ENCODE assay signal across 8 mouse cellular contexts in the genomic region with DNA sequence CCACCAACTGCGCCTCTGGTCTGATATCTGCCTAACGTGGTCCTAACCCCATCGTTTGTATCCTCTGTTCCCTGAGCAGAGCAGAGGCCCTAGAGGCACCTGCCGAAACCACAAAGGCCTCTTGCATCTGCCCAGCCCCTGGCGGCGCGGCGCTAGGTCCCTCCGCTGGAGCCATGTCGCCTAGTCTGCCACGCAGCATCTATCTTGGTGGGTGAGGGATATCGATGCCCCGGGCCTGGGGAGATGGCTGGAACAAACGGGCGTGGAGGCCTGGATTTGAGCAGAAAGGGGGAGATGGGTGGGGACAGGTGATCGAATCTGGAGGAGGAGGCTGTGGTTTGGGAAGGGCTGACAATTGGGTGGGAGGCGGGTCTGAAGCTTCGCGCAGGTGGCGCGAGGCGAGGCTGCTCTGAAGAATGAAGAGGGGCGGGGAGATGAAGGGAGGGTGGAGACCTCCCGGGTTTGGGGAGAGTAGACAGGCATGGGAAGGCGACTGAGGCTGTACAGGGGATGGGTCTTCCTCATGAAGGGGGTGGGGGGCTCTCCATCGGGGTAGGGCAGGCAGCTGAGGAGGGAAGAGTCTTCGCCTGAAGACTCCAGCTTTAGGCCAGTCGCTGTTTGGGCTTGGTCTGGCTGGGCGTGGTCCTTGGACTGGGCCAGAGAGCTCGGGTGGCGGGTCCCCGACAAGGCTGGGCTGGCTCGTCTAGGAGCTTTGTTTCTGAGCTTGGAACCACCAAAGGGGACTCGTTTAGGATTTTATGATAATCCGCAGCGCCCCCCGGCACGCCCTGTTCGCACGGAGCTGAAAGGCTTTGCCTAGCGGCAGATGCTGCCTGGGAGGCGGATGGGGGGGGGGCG. TPM values are rescaled to one million over a fixed set of nuclear protein-coding genes. Genes with fewer than 3 reads are reported as not detected.
DNase-seq lines count a peak whose midpoint lies in the region; ATAC-seq lines count a peak whose summit lies in the region.

No protein-coding gene starts in this region.

- H3K9me3 ChIP-seq in embryonic facial prominence, embryonic 13.5 days = no peaks in the 10 kb centered on the region
- H3K9me3 ChIP-seq in hindbrain, embryonic 16.5 days (ENCODE audit: control insufficient read depth, low read length) = no peaks in the 10 kb centered on the region

- H3K27me3 ChIP-seq in embryonic facial prominence, embryonic 13.5 days = peaks cover 70% of the 10 kb centered on the region
- no peaks in the 10 kb centered on the region for H3K27me3 ChIP-seq in hindbrain, embryonic 16.5 days (replicated peaks; ENCODE audit: control insufficient read depth, insufficient read depth, low read length)

- peaks cover 31% of the 10 kb centered on the region for H3K4me1 ChIP-seq in embryonic facial prominence, embryonic 13.5 days
- H3K4me1 ChIP-seq in hindbrain, embryonic 16.5 days (ENCODE audit: control insufficient read depth, insufficient read depth, low read depth, low read length) = peaks cover 4% of the 10 kb centered on the region

- H3K4me3 ChIP-seq in embryonic facial prominence, embryonic 13.5 days = peak overlapping the region; percentile 54
- H3K4me3 ChIP-seq in hindbrain, embryonic 16.5 days (ENCODE audit: low read length) = peak overlapping the region; percentile 73

- under 1% methylated on average over 43 of the region's 43 CpGs for WGBS in embryonic facial prominence, embryonic 13.5 days
- WGBS in hindbrain, embryonic 16.5 days = under 1% methylated on average over 43 of the region's 43 CpGs

- no peaks in the 10 kb centered on the region for H3K36me3 ChIP-seq in embryonic facial prominence, embryonic 13.5 days
- no peaks in the 10 kb centered on the region for H3K36me3 ChIP-seq in hindbrain, embryonic 16.5 days (ENCODE audit: control insufficient read depth, insufficient read depth, low read length)

- peak; percentile 28; the same call in 1 of the 2 replicates for ATAC-seq in embryonic facial prominence, embryonic 13.5 days (ENCODE audit: insufficient number of reproducible peaks, insufficient read depth, low FRiP score, low TSS enrichment, low read depth)
- peak; percentile 82 for ATAC-seq in hindbrain, embryonic 16.5 days
- ATAC-seq in erythroblast, adult 5-6 weeks (replicated peaks; ENCODE audit: low FRiP score, poor library complexity, severe bottlenecking) = no peak

- peak overlapping the region; percentile 67 for H3K9ac ChIP-seq in embryonic facial prominence, embryonic 13.5 days
- peak overlapping the region; percentile 95 for H3K9ac ChIP-seq in hindbrain, embryonic 16.5 days (ENCODE audit: low read depth, low read length)

- H3K27ac ChIP-seq in embryonic facial prominence, embryonic 13.5 days = 0 out of 2 replicates have a peak overlapping the region, but pooled peaks have one; percentile 36
- peak overlapping the region; percentile 96 for H3K27ac ChIP-seq in hindbrain, embryonic 16.5 days (ENCODE audit: low read depth, low read length)

- H3K4me2 ChIP-seq in embryonic facial prominence, embryonic 13.5 days = peak overlapping the region; percentile 85
- H3K4me2 ChIP-seq in hindbrain, embryonic 16.5 days (ENCODE audit: low read length) = peak overlapping the region; percentile 59

- peak; percentile 52 to 55 for DNase-seq in layer of hippocampus, postnatal 10 days (ENCODE audit: low spot score in 2 of 2)
- no peak for DNase-seq in layer of hippocampus, adult 9-10 months (ENCODE audit: low spot score)
- DNase-seq in brain, adult 2 months (ENCODE audit: low read depth, low spot score) = peak; percentile 69
- peak; percentile 36 for DNase-seq in lung, postnatal 10 days
- peak; percentile 31 for DNase-seq in telencephalon, adult 2 months (ENCODE audit: low read depth, low spot score)

RNA-seq across cellular contexts. Expression of a gene that starts 1.3 kb away (rescaled TPM):
- total RNA-seq in layer of hippocampus, postnatal 10 days (2021) = 100 to 1,000 TPM; 321 to 327 TPM
- polyA plus RNA-seq in embryonic facial prominence, embryonic 13.5 days (2015; fragmentation: Nextera tagmentation; extraction: Ambion mirVana) = 7.5 and 10.4 TPM in 2 replicates
- 200 and 274 TPM in 2 replicates for polyA plus RNA-seq in hindbrain, embryonic 16.5 days (2015; fragmentation: Nextera tagmentation; extraction: Ambion mirVana)
- total RNA-seq in erythroblast, adult 5-6 weeks (2015; ENCODE audit: low replicate concordance) = not detected in 2 replicates
- 0.09 TPM in 1 of 2 replicates, not detected in the other for total RNA-seq in erythroblast, adult 5-6 weeks (2017; ENCODE audit: low replicate concordance)

RNA-seq across cellular contexts. Expression of a gene that starts 46.1 kb away (rescaled TPM):
- total RNA-seq in layer of hippocampus, postnatal 10 days (2021) = 10 to 100 TPM in 1 of 2 experiments, 1 to 10 TPM in 1; 9.3 to 10.4 TPM
- 270 and 318 TPM in 2 replicates for polyA plus RNA-seq in embryonic facial prominence, embryonic 13.5 days (2015; fragmentation: Nextera tagmentation; extraction: Ambion mirVana)
- 42.7 and 54.7 TPM in 2 replicates for polyA plus RNA-seq in hindbrain, embryonic 16.5 days (2015; fragmentation: Nextera tagmentation; extraction: Ambion mirVana)
- 79.8 and 117 TPM in 2 replicates for total RNA-seq in erythroblast, adult 5-6 weeks (2015; ENCODE audit: low replicate concordance)
- 67.2 and 74.4 TPM in 2 replicates for total RNA-seq in erythroblast, adult 5-6 weeks (2017; ENCODE audit: low replicate concordance)

Comparison
In these comparisons a context has a peak if more than half of its experiments do, and no peak if none do; other contexts are left out.
1. RNA of a gene that starts 1.3 kb away (total RNA-seq): 321 to 327 TPM in layer of hippocampus, postnatal 10 days; 0.09 TPM in erythroblast, adult 5-6 weeks; every median in the first group is over 100 times any median in the second.
2. RNA of a gene that starts 46.1 kb away (total RNA-seq): 67.2 to 117 TPM in erythroblast, adult 5-6 weeks; 9.3 to 10.4 TPM in layer of hippocampus, postnatal 10 days; every median in the first group is over 4 times any median in the second.